Comparison of ENCODE assay signal across 8 mouse cellular contexts in genomic region chr2:30691857-30692560, GRCm38 (mm10).
DNase-seq lines count a peak whose midpoint lies in the region; ATAC-seq and TF ChIP-seq lines count a peak whose summit lies in the region.

No protein-coding gene starts in this region.

- 16% methylated on average over 11 of the region's 11 CpGs for WGBS in spleen, adult 2 months
- WGBS in forebrain, embryonic 10.5 days, result 18% methylated on average over 11 of the region's 11 CpGs
- 15% methylated on average over 11 of the region's 11 CpGs for WGBS in heart, embryonic 15.5 days
- 25% methylated on average over 11 of the region's 11 CpGs for WGBS in liver, embryonic 11.5 days
- WGBS in neural tube, embryonic 11.5 days, result under 1% methylated on average over 11 of the region's 11 CpGs

- H3K4me3 ChIP-seq in spleen, adult 2 months (ENCODE audit: extremely low read depth, insufficient read depth, insufficient read length), result no peak overlapping the region
- peak overlapping the region; percentile 57 for H3K4me3 ChIP-seq in forebrain, embryonic 10.5 days
- no peak overlapping the region for H3K4me3 ChIP-seq in heart, embryonic 15.5 days
- no peak overlapping the region for H3K4me3 ChIP-seq in liver, embryonic 11.5 days (ENCODE audit: low read depth, low read length)
- no peak overlapping the region for H3K4me3 ChIP-seq in neural tube, embryonic 11.5 days (ENCODE audit: low read depth, low read length)

- no peaks in the 10 kb centered on the region for H3K36me3 ChIP-seq in spleen, adult 2 months (ENCODE audit: control insufficient read depth, insufficient read depth, low read length)
- H3K36me3 ChIP-seq in forebrain, embryonic 10.5 days (replicated peaks), result no peaks in the 10 kb centered on the region
- H3K36me3 ChIP-seq in heart, embryonic 15.5 days, result no peaks in the 10 kb centered on the region
- no peaks in the 10 kb centered on the region for H3K36me3 ChIP-seq in liver, embryonic 11.5 days (ENCODE audit: control insufficient read depth, insufficient read depth, low read length)
- H3K36me3 ChIP-seq in neural tube, embryonic 11.5 days (ENCODE audit: control insufficient read depth, insufficient read depth, low read length), result no peaks in the 10 kb centered on the region

- peak in 1 of 2 experiments; percentile 52 for DNase-seq in spleen, adult 2 months (ENCODE audit: low read depth in 1 of 2, low spot score in 2 of 2)
- DNase-seq in spleen, adult 12 weeks (ENCODE audit: low spot score), result no peak
- no peak for DNase-seq in forebrain, embryonic 10.5 days (ENCODE audit: extremely low spot score, low spot score)
- peak; percentile 76 for DNase-seq in kidney, postnatal 10 days
- no peak for DNase-seq in liver, embryonic 11.5 days (ENCODE audit: low spot score)
- peak; percentile 65 for DNase-seq in neural tube, embryonic 11.5 days (ENCODE audit: low spot score)
- DNase-seq in thymus, postnatal 14 days, result peak; percentile 84

- peak overlapping the region; percentile 68 for H3K27ac ChIP-seq in spleen, adult 2 months (ENCODE audit: insufficient read depth, low read length)
- H3K27ac ChIP-seq in forebrain, embryonic 10.5 days, result peak overlapping the region; percentile 100
- H3K27ac ChIP-seq in heart, embryonic 15.5 days, result peak overlapping the region; percentile 92
- peak overlapping the region; percentile 65 for H3K27ac ChIP-seq in liver, embryonic 11.5 days (ENCODE audit: low read depth, low read length)
- H3K27ac ChIP-seq in neural tube, embryonic 11.5 days (ENCODE audit: low read depth, low read length), result peak overlapping the region; percentile 100

- H3K4me1 ChIP-seq in spleen, adult 2 months (ENCODE audit: control insufficient read depth, insufficient read depth, insufficient read length), result peaks cover 39% of the 10 kb centered on the region
- peaks cover 89% of the 10 kb centered on the region for H3K4me1 ChIP-seq in forebrain, embryonic 10.5 days
- H3K4me1 ChIP-seq in heart, embryonic 15.5 days (replicated peaks), result peaks cover 60% of the 10 kb centered on the region
- H3K4me1 ChIP-seq in liver, embryonic 11.5 days (replicated peaks; ENCODE audit: control insufficient read depth, insufficient read depth, low read length), result peaks cover 34% of the 10 kb centered on the region
- peaks cover 43% of the 10 kb centered on the region for H3K4me1 ChIP-seq in neural tube, embryonic 11.5 days (ENCODE audit: control insufficient read depth, insufficient read depth, low read length)

- no peak for TF ChIP-seq POLR2A in spleen, adult 2 months (IDR thresholded peaks at IDR 0.05; ENCODE audit: low read depth, low read length)

- H3K27me3 ChIP-seq in spleen, adult 2 months (ENCODE audit: control insufficient read depth, insufficient read depth, low read length), result no peaks in the 10 kb centered on the region
- peaks cover 8% of the 10 kb centered on the region; the same call in 1 of the 2 replicates for H3K27me3 ChIP-seq in forebrain, embryonic 10.5 days (ENCODE audit: poor library complexity, severe bottlenecking)
- H3K27me3 ChIP-seq in heart, embryonic 15.5 days, result no peaks in the 10 kb centered on the region
- H3K27me3 ChIP-seq in liver, embryonic 11.5 days (replicated peaks; ENCODE audit: control insufficient read depth, insufficient read depth, low read length), result peaks cover 22% of the 10 kb centered on the region
- H3K27me3 ChIP-seq in neural tube, embryonic 11.5 days (ENCODE audit: control insufficient read depth, insufficient read depth, low read length), result no peaks in the 10 kb centered on the region

- ATAC-seq in heart, embryonic 15.5 days (replicated peaks; ENCODE audit: insufficient number of reproducible peaks, insufficient read depth, low FRiP score, low read depth), result no peak
- ATAC-seq in liver, embryonic 11.5 days (replicated peaks; ENCODE audit: low FRiP score), result no peak
- peak; percentile 21 for ATAC-seq in neural tube, embryonic 11.5 days (ENCODE audit: insufficient read depth, low FRiP score, low TSS enrichment)

- H3K4me2 ChIP-seq in heart, embryonic 15.5 days, result peak overlapping the region; percentile 88; the same call in 1 of the 2 replicates
- no peak overlapping the region for H3K4me2 ChIP-seq in liver, embryonic 11.5 days
- peak overlapping the region; percentile 5; the same call in 1 of the 2 replicates for H3K4me2 ChIP-seq in neural tube, embryonic 11.5 days (ENCODE audit: low read depth)

- H3K9me3 ChIP-seq in forebrain, embryonic 10.5 days, result no peaks in the 10 kb centered on the region
- no peaks in the 10 kb centered on the region for H3K9me3 ChIP-seq in heart, embryonic 15.5 days (replicated peaks)
- H3K9me3 ChIP-seq in liver, embryonic 11.5 days (ENCODE audit: control insufficient read depth, low read length), result no peaks in the 10 kb centered on the region
- no peaks in the 10 kb centered on the region for H3K9me3 ChIP-seq in neural tube, embryonic 11.5 days (ENCODE audit: control insufficient read depth, low read length)

- H3K9ac ChIP-seq in heart, embryonic 15.5 days, result 0 out of 2 replicates have a peak overlapping the region, but pooled peaks have one; percentile 4
- no peak overlapping the region for H3K9ac ChIP-seq in liver, embryonic 11.5 days (ENCODE audit: low read depth, low read length)
- peak overlapping the region; percentile 59 for H3K9ac ChIP-seq in neural tube, embryonic 11.5 days (ENCODE audit: low read length)

- TF ChIP-seq CTCF in spleen, adult 2 months (IDR thresholded peaks at IDR 0.05; ENCODE audit: extremely low read depth, insufficient read depth, insufficient read length, insufficient replicate concordance), result no peak

Comparison
In these comparisons a context has a peak if more than half of its experiments do, and no peak if none do; other contexts are left out.
1. DNase-seq: peak in kidney, postnatal 10 days (single experiment), neural tube, embryonic 11.5 days (single experiment) and thymus, postnatal 14 days (single experiment); none in spleen, adult 12 weeks (single experiment), forebrain, embryonic 10.5 days (single experiment) and liver, embryonic 11.5 days (single experiment).
2. Peak in every context shown above with its lines, with median percentiles within 50 percentile points of each other: H3K27ac ChIP-seq.